Mouse (Mus musculus) layer of hippocampus, postnatal 10 days (tissue): Measurements from ENCODE around the gene Eps8. TPM values are rescaled to one million over a fixed set of nuclear protein-coding genes. Genes with fewer than 3 reads are reported as not detected.
A peak's percentile ranks its signal among the peaks of the same experiment; 100 is the strongest.

ENCODE experiments used
- DNase-seq, 2 experiments: peaks; one replicate each; pipeline ENCODE4 v3.0.0; 2021; ENCODE audit warnings: low spot score in 2 of 2
- total RNA-seq, 2 experiments: library from RNA; stranded (reverse); gene quantifications; 2 replicates each; pipeline ENCODE4 v1.2.3; 2021

The Eps8 gene
- total RNA-seq, 2 experiments from 2014 or later, result 55.5 to 58.6 TPM

GRCm38 (mm10) chr6:137433521-137434137 lies 221.0 kb downstream of the Eps8 start:
- DNase-seq, result peak; percentile 22 to 49

Other genes starting within 250 kb of the Eps8 start
- gene Strap, start 80.2 kb upstream of the Eps8 start, total RNA-seq, result 100 to 1,000 TPM; 131 to 140 TPM
- gene Dera, start 99.7 kb upstream of the Eps8 start, total RNA-seq, result 10 to 100 TPM; 14.4 to 17.5 TPM